Mouse (Mus musculus) ES-Bruce4 (cell line): ENCODE results near the gene Ucma.

Experiments
- CTCF ChIP-seq: IDR thresholded peaks from one replicate; pipeline ENCODE4 v1.8.1; 2011; ENCODE audit warnings: low read depth, low read length
- POLR2A ChIP-seq: IDR thresholded peaks from one replicate; pipeline ENCODE4 v1.8.1; 2011; ENCODE audit warnings: low read length; ENCODE audit not compliant: insufficient read depth

- no peak for TF ChIP-seq POLR2A
- TF ChIP-seq CTCF: no peak
These were observed 11.7 kb downstream of the Ucma start for GRCm38 (mm10) chr2:4987388-4988180.
